Mouse (Mus musculus) bone marrow macrophage, adult 2 months (primary cell): Measurements from ENCODE around the gene Fez2.

Source experiments
- CTCF ChIP-seq: IDR thresholded peaks from 2 replicates; pipeline ENCODE4 v1.5.1; 2012; ENCODE audit warnings: low read depth, mild to moderate bottlenecking, low read length, moderate library complexity
- POLR2A ChIP-seq: IDR thresholded peaks from 2 replicates; pipeline ENCODE4 v1.6.1; 2012; ENCODE audit warnings: mild to moderate bottlenecking, low read depth, low read length, borderline replicate concordance

GRCm38 (mm10) chr17:78406854-78407253 is 11.1 kb downstream of the Fez2 start:
- TF ChIP-seq CTCF (no peak), POLR2A (no peak)
